Mouse (Mus musculus) heart, embryonic 13.5 days (tissue): ENCODE data around the gene Ndufaf3. TPM values are rescaled to one million over a fixed set of nuclear protein-coding genes. Genes with fewer than 3 reads are reported as not detected.
"Not testable (repeated sequence)": the region's sequence is repeated elsewhere in the genome, so short reads cannot be mapped to it uniquely, and the experiment has no call there.

Experiments used
- ATAC-seq: fragments of 200-750 bp; cut with Nextera tagmentation; 2 replicates; pipeline ENCODE4 v1.8.0; 2017; ENCODE audit warnings: moderate TSS enrichment; ENCODE audit not compliant: insufficient number of reproducible peaks, low FRiP score, low TSS enrichment; ENCODE audit errors: extremely low read depth
- H3K27ac ChIP-seq: fragments of 300-500 bp; sonication (generic); replicated peaks from 2 replicates; pipeline ENCODE4 v1.5.1; 2015; ENCODE audit warnings: moderate library complexity, mild to moderate bottlenecking, inconsistent platforms
- H3K27me3 ChIP-seq: fragments of 300-500 bp; sonication (generic); replicated peaks from 2 replicates; pipeline ENCODE4 v1.6.1; 2015; ENCODE audit warnings: mild to moderate bottlenecking, inconsistent platforms
- H3K36me3 ChIP-seq: fragments of 300-500 bp; sonication (generic); 2 replicates; pipeline ENCODE4 v1.6.1; 2015; ENCODE audit warnings: mild to moderate bottlenecking, inconsistent platforms
- H3K4me1 ChIP-seq: fragments of 300-500 bp; sonication (generic); 2 replicates; pipeline ENCODE4 v1.6.1; 2015; ENCODE audit warnings: inconsistent platforms
- H3K4me2 ChIP-seq: fragments of 300-500 bp; sonication (generic); 2 replicates; pipeline ENCODE4 v1.6.1; 2015; ENCODE audit warnings: inconsistent platforms, mild to moderate bottlenecking, moderate library complexity
- H3K4me3 ChIP-seq: fragments of 300-500 bp; sonication (generic); 2 replicates; pipeline ENCODE4 v1.5.1; 2015; ENCODE audit warnings: moderate library complexity, mild to moderate bottlenecking, inconsistent platforms
- H3K9ac ChIP-seq: fragments of 300-500 bp; sonication (generic); 2 replicates; pipeline ENCODE4 v1.6.1; 2015; ENCODE audit warnings: inconsistent platforms, mild to moderate bottlenecking, moderate library complexity
- H3K9me3 ChIP-seq: fragments of 300-500 bp; sonication (generic); 2 replicates; pipeline ENCODE4 v1.6.1; 2016; ENCODE audit warnings: inconsistent platforms
- WGBS: fragments of 180-500 bp; shearing (Covaris S2); methylation state at CpG from one replicate; pipeline ENCODE4 v1.1.7; 2015; ENCODE audit warnings: mixed read lengths; 5-methylcytosine and 5-hydroxymethylcytosine counted together
- polyA plus RNA-seq: library from polyadenylated mRNA; unstranded; fragments of >200 nt; fragmentation: Nextera tagmentation; extraction: Ambion mirVana; gene quantifications from 2 replicates; pipeline ENCODE4 v1.2.1, GENCODE M21; 2015

The Ndufaf3 gene
- polyA plus RNA-seq = 53.5 TPM in 2 replicates

- Histone ChIP-seq H3K4me3 (peak within 1 kb of the TSS; percentile 83), H3K4me1 (peaks cover 40% of the 10 kb centered on the region), H3K27me3 (no peaks in the 10 kb centered on the region), H3K9me3 (no peaks in the 10 kb centered on the region), H3K4me2 (peak within 1 kb of the TSS; percentile 94), H3K36me3 (peaks cover 54% of the 10 kb centered on the region), H3K9ac (peak within 1 kb of the TSS; percentile 93), H3K27ac (peak within 1 kb of the TSS; percentile 96)
- ATAC-seq = peak; percentile 75
- WGBS = under 1% methylated on average over 72 of the region's 73 CpGs
Observed at GRCm38 (mm10) chr9:108566815-108567776, at the start of gene Ndufaf3. Ndufaf3 (minus strand) TSS chr9:108567434.

GRCm38 (mm10) chr9:108611488-108611887 lies 44.3 kb upstream of the Ndufaf3 start:
- no peak overlapping the region for H3K9ac ChIP-seq
- no peaks in the 10 kb centered on the region for H3K9me3 ChIP-seq
- ATAC-seq = no peak
- H3K4me3 ChIP-seq = no peak overlapping the region
- peaks cover 98% of the 10 kb centered on the region for H3K36me3 ChIP-seq
- no peak overlapping the region for H3K4me2 ChIP-seq
- H3K27me3 ChIP-seq = no peaks in the 10 kb centered on the region
- peaks cover 8% of the 10 kb centered on the region; the same call in 1 of the 2 replicates for H3K4me1 ChIP-seq
- 91% methylated on average over 10 of the region's 10 CpGs for WGBS
- H3K27ac ChIP-seq = no peak overlapping the region

GRCm38 (mm10) chr9:108608889-108609288 lies 41.7 kb upstream of the Ndufaf3 start:
- peaks cover 98% of the 10 kb centered on the region for H3K36me3 ChIP-seq
- no peaks in the 10 kb centered on the region for H3K9me3 ChIP-seq
- no peak overlapping the region for H3K4me3 ChIP-seq
- no peak for ATAC-seq
- peaks cover 22% of the 10 kb centered on the region for H3K4me1 ChIP-seq
- H3K4me2 ChIP-seq = no peak overlapping the region
- 78% methylated on average over 4 of the region's 4 CpGs for WGBS
- H3K27me3 ChIP-seq = no peaks in the 10 kb centered on the region
- no peak overlapping the region for H3K27ac ChIP-seq
- no peak overlapping the region for H3K9ac ChIP-seq

DNA sequence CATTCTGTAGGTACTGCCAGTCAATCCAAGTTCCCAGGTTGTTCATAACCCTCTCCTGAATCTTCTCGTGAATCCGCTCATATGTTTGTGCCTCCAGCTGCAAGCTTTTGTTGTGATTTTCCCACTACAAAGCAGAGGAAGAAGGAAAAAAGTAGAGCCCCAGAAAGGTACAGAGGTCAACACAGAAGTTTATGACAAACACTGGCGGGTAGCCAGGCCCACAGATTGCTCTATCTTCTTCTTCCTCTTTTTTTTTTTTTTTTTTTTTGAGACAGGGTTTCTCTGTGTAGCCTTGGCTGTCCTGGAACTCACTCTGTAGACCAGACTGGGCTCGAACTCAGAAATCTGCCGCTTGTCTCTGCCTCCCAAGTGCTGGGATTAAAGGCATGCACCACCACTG lies 40.7 kb upstream of the Ndufaf3 start:
- not testable (repeated sequence) for ATAC-seq, H3K27ac ChIP-seq, H3K9me3 ChIP-seq, H3K4me2 ChIP-seq, H3K9ac ChIP-seq, H3K27me3 ChIP-seq, H3K4me3 ChIP-seq
- peaks cover 24% of the 10 kb centered on the region for H3K4me1 ChIP-seq
- 81% methylated on average over 5 of the region's 5 CpGs for WGBS
- peaks cover 98% of the 10 kb centered on the region for H3K36me3 ChIP-seq

- Histone ChIP-seq H3K4me3 (no peak overlapping the region), H3K36me3 (peaks cover 47% of the 10 kb centered on the region), H3K27ac (no peak overlapping the region), H3K9me3 (no peaks in the 10 kb centered on the region), H3K9ac (no peak overlapping the region), H3K4me1 (peaks cover 23% of the 10 kb centered on the region), H3K27me3 (no peaks in the 10 kb centered on the region), H3K4me2 (no peak overlapping the region)
- 71% methylated on average over 4 of the region's 4 CpGs for WGBS
- no peak for ATAC-seq
Observed at GRCm38 (mm10) chr9:108601986-108602385, 34.8 kb upstream of the Ndufaf3 start.

DNA sequence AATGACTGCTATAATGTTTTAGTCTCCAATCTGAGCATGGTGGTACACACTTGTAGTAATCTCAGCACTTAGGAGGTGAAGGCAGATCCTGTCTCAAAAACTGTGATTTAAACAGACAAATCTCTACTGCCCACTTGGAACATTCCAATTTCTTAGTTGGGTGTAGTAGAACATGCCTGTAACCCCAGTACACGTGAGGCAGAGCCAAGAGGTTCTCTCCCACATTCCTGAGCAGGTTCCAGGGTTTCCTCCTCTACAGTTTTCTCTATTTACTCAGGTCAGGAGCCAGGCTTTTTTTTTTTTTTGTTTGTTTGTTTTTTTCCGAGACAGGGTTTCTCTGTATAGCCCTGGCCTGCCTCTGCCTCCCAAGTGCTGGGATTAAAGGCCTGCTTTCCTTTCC lies 32.8 kb upstream of the Ndufaf3 start:
- no peak for ATAC-seq
- H3K4me3 ChIP-seq = no peak overlapping the region
- 50% methylated on average over 2 of the region's 2 CpGs for WGBS

DNA sequence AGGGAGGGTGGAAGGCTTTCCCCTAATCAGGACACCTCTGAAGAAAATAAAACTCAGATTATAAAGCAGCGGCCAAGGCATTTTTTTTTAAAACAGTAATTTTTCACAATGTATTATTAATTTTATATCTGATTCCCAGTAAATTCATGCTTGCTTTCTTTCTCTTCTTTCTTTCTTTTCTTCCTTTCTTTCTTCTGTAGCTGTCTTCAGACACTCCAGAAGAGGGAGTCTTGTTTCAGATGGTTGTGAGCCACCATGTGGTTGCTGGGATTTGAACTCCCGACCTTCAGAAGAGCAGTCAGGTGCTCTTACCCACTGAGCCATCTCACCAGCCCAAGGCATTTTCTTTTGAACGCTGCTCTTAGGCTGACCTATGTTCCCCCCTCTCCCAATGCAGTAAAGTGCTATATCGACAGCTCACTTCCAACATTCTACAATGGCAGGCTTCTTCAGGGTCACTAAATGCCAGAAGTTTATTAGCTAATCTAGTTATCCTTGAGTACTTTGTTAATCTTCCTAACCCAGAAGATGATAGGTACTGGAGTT lies 31.9 kb upstream of the Ndufaf3 start:
- WGBS = 67% methylated on average over 4 of the region's 4 CpGs

More for the DNA sequence above, 32.8 kb upstream of the Ndufaf3 start:
- no peak overlapping the region for H3K9ac ChIP-seq
- H3K27ac ChIP-seq = 0 out of 2 replicates have a peak overlapping the region, but pooled peaks have one; percentile 24
- H3K9me3 ChIP-seq = no peaks in the 10 kb centered on the region
- no peaks in the 10 kb centered on the region for H3K27me3 ChIP-seq
- peaks cover 29% of the 10 kb centered on the region for H3K36me3 ChIP-seq
- no peak overlapping the region for H3K4me2 ChIP-seq
- peaks cover 34% of the 10 kb centered on the region for H3K4me1 ChIP-seq

GRCm38 (mm10) chr9:108596998-108597764 lies 29.9 kb upstream of the Ndufaf3 start, which contains the start of gene P4htm:
P4htm (minus strand) TSS chr9:108597667.
- Histone ChIP-seq H3K27ac (peak within 1 kb of the TSS; percentile 75), H3K9ac (peak within 1 kb of the TSS; percentile 87), H3K9me3 (no peaks in the 10 kb centered on the region), H3K4me2 (peak within 1 kb of the TSS; percentile 82), H3K4me3 (peak within 1 kb of the TSS; percentile 76), H3K4me1 (peaks cover 34% of the 10 kb centered on the region), H3K36me3 (peaks cover 11% of the 10 kb centered on the region), H3K27me3 (no peaks in the 10 kb centered on the region)
- peak; percentile 33; the same call in 1 of the 2 replicates for ATAC-seq
- 2% methylated on average over 69 of the region's 69 CpGs for WGBS

More for the DNA sequence above, 31.9 kb upstream of the Ndufaf3 start:
- no peaks in the 10 kb centered on the region for H3K27me3 ChIP-seq
- H3K27ac ChIP-seq = no peak overlapping the region
- H3K9me3 ChIP-seq = no peaks in the 10 kb centered on the region
- H3K9ac ChIP-seq = no peak overlapping the region
- no peak overlapping the region for H3K4me3 ChIP-seq
- H3K36me3 ChIP-seq = peaks cover 21% of the 10 kb centered on the region
- no peak overlapping the region for H3K4me2 ChIP-seq
- H3K4me1 ChIP-seq = peaks cover 35% of the 10 kb centered on the region
- no peak for ATAC-seq

DNA sequence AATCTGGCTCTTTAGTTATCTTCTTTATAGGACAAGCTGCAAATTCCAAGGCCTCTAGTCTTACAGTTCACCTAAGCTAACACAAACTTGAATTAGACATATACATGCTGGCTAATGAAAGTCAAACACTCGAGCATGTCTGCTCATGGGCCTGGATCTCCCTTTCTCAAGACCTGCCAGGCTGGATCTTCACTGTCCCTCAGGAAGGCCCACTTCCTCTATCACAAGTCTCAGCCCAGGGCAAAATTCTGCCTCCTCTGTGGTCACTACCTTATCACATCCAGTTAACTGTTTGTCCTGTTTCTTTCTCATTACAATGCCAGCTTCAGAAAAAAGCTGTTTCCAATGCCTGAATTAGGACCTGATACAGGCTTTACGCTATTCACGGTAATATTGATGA lies 27.1 kb upstream of the Ndufaf3 start:
- Histone ChIP-seq H3K4me2 (peak overlapping the region; percentile 51), H3K4me1 (peaks cover 39% of the 10 kb centered on the region), H3K27ac (peak overlapping the region; percentile 89), H3K9me3 (no peaks in the 10 kb centered on the region), H3K4me3 (no peak overlapping the region), H3K27me3 (no peaks in the 10 kb centered on the region), H3K36me3 (peaks cover 10% of the 10 kb centered on the region), H3K9ac (peak overlapping the region; percentile 38)
- WGBS = 31% methylated on average over 3 of the region's 3 CpGs
- no peak for ATAC-seq

DNA sequence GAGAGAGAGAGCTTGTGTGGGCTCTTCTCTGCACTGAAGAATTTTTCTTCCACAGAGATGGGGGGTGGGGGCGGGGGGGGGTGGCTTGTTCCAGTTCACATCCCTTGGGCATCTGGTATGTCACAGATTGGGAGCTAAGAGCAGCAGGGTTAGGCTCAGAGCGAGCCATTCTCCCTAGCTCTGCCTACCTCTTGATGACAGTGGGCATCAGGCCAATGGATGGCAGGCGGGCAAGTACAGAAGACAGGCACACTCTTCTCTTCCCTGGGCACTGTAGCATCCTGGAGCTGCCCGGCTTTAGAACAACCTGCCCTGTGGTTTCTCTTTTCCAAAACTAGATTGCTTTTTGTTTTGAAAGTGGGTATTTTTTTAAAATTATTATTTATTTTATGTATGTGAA lies 24.2 kb upstream of the Ndufaf3 start:
- Histone ChIP-seq H3K27ac (no peak overlapping the region), H3K4me2 (no peak overlapping the region), H3K27me3 (no peaks in the 10 kb centered on the region), H3K4me1 (peaks cover 55% of the 10 kb centered on the region), H3K4me3 (no peak overlapping the region), H3K36me3 (peaks cover 10% of the 10 kb centered on the region), H3K9me3 (no peaks in the 10 kb centered on the region), H3K9ac (no peak overlapping the region)
- WGBS = 84% methylated on average over 4 of the region's 4 CpGs
- ATAC-seq = no peak

DNA sequence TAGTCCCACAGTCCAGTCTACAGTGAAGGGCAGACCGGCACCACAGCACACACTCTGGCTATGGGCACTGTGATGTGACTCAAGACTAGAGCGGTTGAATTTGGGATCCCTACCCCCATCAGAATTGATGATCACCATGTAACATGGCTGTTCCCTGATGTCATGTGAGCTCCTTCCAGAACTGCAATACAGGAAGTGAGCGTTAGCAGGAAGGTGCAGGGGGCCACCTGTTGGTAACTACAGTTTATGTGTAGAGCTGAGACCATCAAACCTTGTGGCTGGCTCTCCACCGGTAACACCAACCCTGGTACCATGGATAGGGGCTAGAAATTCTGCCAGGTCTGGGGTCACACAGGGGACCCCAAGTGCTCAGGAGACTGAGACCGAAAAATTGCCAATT lies 22.0 kb upstream of the Ndufaf3 start:
- Histone ChIP-seq H3K9me3 (no peaks in the 10 kb centered on the region), H3K4me1 (peaks cover 44% of the 10 kb centered on the region), H3K36me3 (peaks cover 10% of the 10 kb centered on the region), H3K27me3 (no peaks in the 10 kb centered on the region), H3K4me3 (no peak overlapping the region), H3K27ac (peak overlapping the region; percentile 96), H3K4me2 (no peak overlapping the region), H3K9ac (no peak overlapping the region)
- ATAC-seq = no peak
- 60% methylated on average over 5 of the region's 5 CpGs for WGBS
